Mouse (Mus musculus) kidney, adult 11 months (tissue): ENCODE measurements around the gene Neurl3.

Experiments
- DNase-seq: peaks from one replicate; pipeline ENCODE4 v3.0.0; 2022

The Neurl3 gene

GRCm38 (mm10) chr1:36274455-36274854 is at the start of gene Neurl3:
Gene Neurl3, minus strand, starts transcription at chr1:36274679.
- DNase-seq, result no peak

GRCm38 (mm10) chr1:36323746-36324448 is 49.4 kb upstream of the Neurl3 start:
- DNase-seq, result peak; percentile 64

- no peak for DNase-seq
These were observed 48.6 kb upstream of the Neurl3 start for GRCm38 (mm10) chr1:36323076-36323475.

- DNase-seq, result peak; percentile 43
These were observed 47.5 kb upstream of the Neurl3 start for GRCm38 (mm10) chr1:36321829-36322573.

- DNase-seq, result no peak
These were observed 46.7 kb upstream of the Neurl3 start for GRCm38 (mm10) chr1:36321164-36321563.

- no peak for DNase-seq
These were observed 41.3 kb upstream of the Neurl3 start for GRCm38 (mm10) chr1:36315776-36316100.

GRCm38 (mm10) chr1:36314959-36315775 is 40.7 kb upstream of the Neurl3 start:
- no peak for DNase-seq

- DNase-seq, result no peak
These were observed 35.0 kb upstream of the Neurl3 start for GRCm38 (mm10) chr1:36309498-36309901.

GRCm38 (mm10) chr1:36308966-36309475 is 34.5 kb upstream of the Neurl3 start:
- DNase-seq, result no peak

- peak; percentile 21 for DNase-seq
These were observed 34.0 kb upstream of the Neurl3 start for GRCm38 (mm10) chr1:36308451-36308901.

GRCm38 (mm10) chr1:36307495-36308280 is 33.2 kb upstream of the Neurl3 start, which contains the start of gene Arid5a:
Gene Arid5a, plus strand, starts transcription at chr1:36307733.
- DNase-seq, result peak; percentile 80

- DNase-seq, result no peak
These were observed 32.6 kb upstream of the Neurl3 start for GRCm38 (mm10) chr1:36307121-36307494.

GRCm38 (mm10) chr1:36306120-36306519 is 31.6 kb upstream of the Neurl3 start:
- no peak for DNase-seq

- DNase-seq, result peak; percentile 14
These were observed 30.3 kb upstream of the Neurl3 start for GRCm38 (mm10) chr1:36304764-36305163.

GRCm38 (mm10) chr1:36303381-36304320 is 29.2 kb upstream of the Neurl3 start:
- peak; percentile 62 for DNase-seq

- DNase-seq, result no peak
These were observed 28.5 kb upstream of the Neurl3 start for GRCm38 (mm10) chr1:36302957-36303356.

GRCm38 (mm10) chr1:36302273-36302672 is 27.8 kb upstream of the Neurl3 start:
- DNase-seq, result no peak

GRCm38 (mm10) chr1:36300486-36300885 is 26.0 kb upstream of the Neurl3 start:
- no peak for DNase-seq

- DNase-seq, result no peak
These were observed 25.2 kb upstream of the Neurl3 start for GRCm38 (mm10) chr1:36299676-36300075.

GRCm38 (mm10) chr1:36299126-36299525 is 24.6 kb upstream of the Neurl3 start:
- no peak for DNase-seq

- DNase-seq, result no peak
These were observed 23.6 kb upstream of the Neurl3 start for GRCm38 (mm10) chr1:36298107-36298506.
